Mouse (Mus musculus): ENCODE data around the gene Ccdc167. TPM values are rescaled to one million over a fixed set of nuclear protein-coding genes. Genes with fewer than 3 reads are reported as not detected.

Ccdc167 gene
- polyA plus RNA-seq, 1 experiment from 2014 or later = 13.8 TPM

- H3K36me3 ChIP-seq (replicated peaks; ENCODE audit: control insufficient read depth, insufficient read depth, low read depth, low read length) = no peaks in the 10 kb centered on the region
- DNase-seq (ENCODE audit: low spot score) (no peak), ATAC-seq (replicated peaks; ENCODE audit: insufficient number of reproducible peaks, low FRiP score, low TSS enrichment, low read depth) (no peak)
- H3K27ac ChIP-seq (replicated peaks; ENCODE audit: low read depth, low read length) = no peak overlapping the region
- no peak overlapping the region for H3K4me2 ChIP-seq (ENCODE audit: low read depth, low read length)
- H3K9me3 ChIP-seq (replicated peaks; ENCODE audit: control insufficient read depth, low read length) = no peaks in the 10 kb centered on the region
- no peak overlapping the region for H3K9ac ChIP-seq (replicated peaks; ENCODE audit: low read length)
- H3K4me3 ChIP-seq (ENCODE audit: low read depth, low read length) = no peak overlapping the region
- 46% methylated on average over 6 of the region's 6 CpGs for WGBS
- H3K4me1 ChIP-seq (ENCODE audit: control insufficient read depth, insufficient read depth, low read length) = peaks cover 4% of the 10 kb centered on the region; the same call in 1 of the 2 replicates
- no peaks in the 10 kb centered on the region for H3K27me3 ChIP-seq (ENCODE audit: control insufficient read depth, insufficient read depth, low read length)
These were observed 30.6 kb upstream of the Ccdc167 start for GRCm38 (mm10) chr17:29747466-29747865.

DNA sequence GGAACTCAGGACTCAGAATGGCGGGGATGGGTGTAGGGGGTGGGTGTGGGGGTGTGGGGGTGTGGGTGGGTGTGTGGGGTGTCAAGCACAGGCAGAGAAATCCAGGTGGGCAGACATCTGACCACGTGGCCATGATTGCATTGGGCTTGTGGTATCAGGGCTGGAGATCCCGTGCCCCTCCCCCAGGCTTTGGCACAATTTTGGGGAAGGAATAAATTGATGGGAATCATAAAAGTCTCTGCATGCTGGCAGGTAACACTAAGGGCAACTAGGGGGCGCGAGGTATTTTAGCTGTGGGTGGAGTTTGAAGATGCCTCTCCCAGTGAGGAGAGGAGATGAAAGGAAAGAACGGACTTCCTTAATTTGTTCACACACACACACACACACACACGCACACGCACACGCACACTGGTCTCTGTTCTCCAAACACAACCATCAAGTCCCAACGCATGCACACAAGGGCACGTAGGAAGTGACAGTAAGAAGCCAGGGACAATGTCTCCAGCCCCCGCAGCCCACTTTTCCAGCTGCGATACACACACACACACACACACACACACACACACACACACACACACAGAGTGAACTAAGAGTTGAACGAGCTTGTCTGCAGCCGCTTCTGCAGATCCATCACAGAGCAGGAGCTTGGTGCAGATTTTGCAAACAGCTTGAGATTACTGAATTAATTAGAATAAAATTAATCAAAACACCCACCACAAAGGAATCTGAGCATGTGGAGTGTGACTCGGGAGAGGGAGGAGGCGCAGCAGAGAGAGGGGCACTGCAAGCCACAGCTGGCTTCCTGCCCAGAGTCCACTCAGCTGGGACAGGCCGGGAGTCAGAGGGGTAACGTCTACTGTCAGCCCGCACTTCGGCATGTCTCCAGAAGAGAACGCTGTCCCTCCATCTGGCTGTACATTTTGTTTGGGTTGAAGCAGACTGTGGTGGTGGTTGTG, 21.3 kb upstream of the Ccdc167 start:
- Histone ChIP-seq H3K4me1 (ENCODE audit: control insufficient read depth, insufficient read depth, low read length) (no peaks in the 10 kb centered on the region; the same call in 1 of the 2 replicates), H3K4me2 (ENCODE audit: low read depth, low read length) (no peak overlapping the region), H3K4me3 (ENCODE audit: low read depth, low read length) (no peak overlapping the region), H3K27me3 (ENCODE audit: control insufficient read depth, insufficient read depth, low read length) (no peaks in the 10 kb centered on the region), H3K36me3 (replicated peaks; ENCODE audit: control insufficient read depth, insufficient read depth, low read depth, low read length) (no peaks in the 10 kb centered on the region), H3K27ac (replicated peaks; ENCODE audit: low read depth, low read length) (no peak overlapping the region), H3K9me3 (replicated peaks; ENCODE audit: control insufficient read depth, low read length) (no peaks in the 10 kb centered on the region), H3K9ac (replicated peaks; ENCODE audit: low read length) (no peak overlapping the region)
- DNase-seq (ENCODE audit: low spot score) (no peak), ATAC-seq (replicated peaks; ENCODE audit: insufficient number of reproducible peaks, low FRiP score, low TSS enrichment, low read depth) (no peak)
- 69% methylated on average over 22 of the region's 22 CpGs for WGBS

GRCm38 (mm10) chr17:29736448-29737014, 19.7 kb upstream of the Ccdc167 start:
- Histone ChIP-seq H3K4me1 (ENCODE audit: control insufficient read depth, insufficient read depth, low read length) (no peaks in the 10 kb centered on the region; the same call in 1 of the 2 replicates), H3K27ac (replicated peaks; ENCODE audit: low read depth, low read length) (0 out of 2 replicates have a peak overlapping the region, but pooled peaks have one; percentile 28), H3K4me2 (ENCODE audit: low read depth, low read length) (no peak overlapping the region), H3K9me3 (replicated peaks; ENCODE audit: control insufficient read depth, low read length) (no peaks in the 10 kb centered on the region), H3K9ac (replicated peaks; ENCODE audit: low read length) (no peak overlapping the region), H3K27me3 (ENCODE audit: control insufficient read depth, insufficient read depth, low read length) (no peaks in the 10 kb centered on the region), H3K36me3 (replicated peaks; ENCODE audit: control insufficient read depth, insufficient read depth, low read depth, low read length) (no peaks in the 10 kb centered on the region), H3K4me3 (ENCODE audit: low read depth, low read length) (no peak overlapping the region)
- ATAC-seq (replicated peaks; ENCODE audit: insufficient number of reproducible peaks, low FRiP score, low TSS enrichment, low read depth) (peak; percentile 41; the same call in 1 of the 2 replicates), DNase-seq (ENCODE audit: low spot score) (peak; percentile 24)
- WGBS = 41% methylated on average over 15 of the region's 15 CpGs

DNA sequence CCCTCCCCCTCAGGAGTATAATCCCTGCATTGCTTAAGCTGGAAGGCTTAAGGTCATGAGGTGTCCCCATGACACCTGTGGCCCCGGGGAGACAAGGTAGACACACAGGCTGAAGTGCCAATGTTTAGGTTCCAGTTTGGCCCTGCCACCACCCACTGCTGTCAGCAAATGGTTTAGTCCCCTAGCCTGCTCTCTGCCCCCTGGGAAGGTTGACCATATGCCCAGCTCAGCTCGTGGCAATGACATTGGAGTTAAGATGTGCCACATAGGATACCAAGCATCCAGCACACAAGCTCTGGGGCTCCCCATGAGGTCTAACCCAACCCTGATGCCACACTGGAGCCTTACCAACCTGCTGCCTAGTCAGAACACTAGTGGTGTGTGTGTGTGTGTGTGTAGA, 15.7 kb upstream of the Ccdc167 start:
- H3K27me3 ChIP-seq (ENCODE audit: control insufficient read depth, insufficient read depth, low read length) = no peaks in the 10 kb centered on the region
- 83% methylated on average over 2 of the region's 2 CpGs for WGBS
- H3K9me3 ChIP-seq (replicated peaks; ENCODE audit: control insufficient read depth, low read length) = no peaks in the 10 kb centered on the region
- peaks cover 3% of the 10 kb centered on the region for H3K4me1 ChIP-seq (ENCODE audit: control insufficient read depth, insufficient read depth, low read length)
- H3K36me3 ChIP-seq (replicated peaks; ENCODE audit: control insufficient read depth, insufficient read depth, low read depth, low read length) = no peaks in the 10 kb centered on the region
- H3K4me3 ChIP-seq (ENCODE audit: low read depth, low read length) = no peak overlapping the region
- no peak for DNase-seq (ENCODE audit: low spot score)
- H3K9ac ChIP-seq (replicated peaks; ENCODE audit: low read length) = no peak overlapping the region
- no peak for ATAC-seq (replicated peaks; ENCODE audit: insufficient number of reproducible peaks, low FRiP score, low TSS enrichment, low read depth)
- no peak overlapping the region for H3K27ac ChIP-seq (replicated peaks; ENCODE audit: low read depth, low read length)
- H3K4me2 ChIP-seq (ENCODE audit: low read depth, low read length) = no peak overlapping the region

DNA sequence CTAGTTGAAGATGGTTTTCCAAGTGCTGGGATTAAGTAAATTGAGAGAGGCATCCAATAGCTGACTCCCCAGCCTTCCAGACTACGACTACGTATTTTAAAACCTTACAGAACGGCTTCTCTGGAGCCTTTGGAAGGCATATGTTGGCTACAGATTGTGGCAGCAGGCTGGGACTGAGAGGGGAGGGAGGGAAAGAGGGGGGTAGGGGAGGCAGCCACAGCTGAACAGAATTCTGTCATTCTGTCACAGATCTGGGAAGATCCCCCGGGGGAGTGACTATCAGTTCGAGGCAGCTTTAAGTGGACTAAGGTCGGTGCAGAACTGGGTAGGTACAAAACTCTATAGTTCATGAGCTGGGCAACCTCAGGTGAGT, 15.1 kb upstream of the Ccdc167 start:
- no peak for DNase-seq (ENCODE audit: low spot score)
- no peak overlapping the region for H3K4me3 ChIP-seq (ENCODE audit: low read depth, low read length)
- no peak overlapping the region for H3K9ac ChIP-seq (replicated peaks; ENCODE audit: low read length)
- H3K9me3 ChIP-seq (replicated peaks; ENCODE audit: control insufficient read depth, low read length) = no peaks in the 10 kb centered on the region
- no peaks in the 10 kb centered on the region for H3K36me3 ChIP-seq (replicated peaks; ENCODE audit: control insufficient read depth, insufficient read depth, low read depth, low read length)
- H3K27me3 ChIP-seq (ENCODE audit: control insufficient read depth, insufficient read depth, low read length) = no peaks in the 10 kb centered on the region
- no peak for ATAC-seq (replicated peaks; ENCODE audit: insufficient number of reproducible peaks, low FRiP score, low TSS enrichment, low read depth)
- H3K27ac ChIP-seq (replicated peaks; ENCODE audit: low read depth, low read length) = no peak overlapping the region
- peaks cover 3% of the 10 kb centered on the region for H3K4me1 ChIP-seq (ENCODE audit: control insufficient read depth, insufficient read depth, low read length)
- H3K4me2 ChIP-seq (ENCODE audit: low read depth, low read length) = no peak overlapping the region
- WGBS = 66% methylated on average over 6 of the region's 6 CpGs

- DNase-seq (ENCODE audit: low spot score) = no peak
- no peak for ATAC-seq (replicated peaks; ENCODE audit: insufficient number of reproducible peaks, low FRiP score, low TSS enrichment, low read depth)
- no peaks in the 10 kb centered on the region for H3K27me3 ChIP-seq (ENCODE audit: control insufficient read depth, insufficient read depth, low read length)
- H3K27ac ChIP-seq (replicated peaks; ENCODE audit: low read depth, low read length) = no peak overlapping the region
- no peak overlapping the region for H3K4me2 ChIP-seq (ENCODE audit: low read depth, low read length)
- no peak overlapping the region for H3K9ac ChIP-seq (replicated peaks; ENCODE audit: low read length)
- H3K36me3 ChIP-seq (replicated peaks; ENCODE audit: control insufficient read depth, insufficient read depth, low read depth, low read length) = no peaks in the 10 kb centered on the region
- H3K4me1 ChIP-seq (ENCODE audit: control insufficient read depth, insufficient read depth, low read length) = peaks cover 3% of the 10 kb centered on the region
- WGBS = 45% methylated on average over 12 of the region's 12 CpGs
- H3K9me3 ChIP-seq (replicated peaks; ENCODE audit: control insufficient read depth, low read length) = no peaks in the 10 kb centered on the region
- no peak overlapping the region for H3K4me3 ChIP-seq (ENCODE audit: low read depth, low read length)
These were observed 14.6 kb upstream of the Ccdc167 start for GRCm38 (mm10) chr17:29731266-29731952.

GRCm38 (mm10) chr17:29730510-29731265, 13.8 kb upstream of the Ccdc167 start:
- WGBS = 44% methylated on average over 13 of the region's 13 CpGs
- no peak overlapping the region for H3K9ac ChIP-seq (replicated peaks; ENCODE audit: low read length)
- H3K4me1 ChIP-seq (ENCODE audit: control insufficient read depth, insufficient read depth, low read length) = peaks cover 3% of the 10 kb centered on the region; the same call in 1 of the 2 replicates
- DNase-seq (ENCODE audit: low spot score) = no peak
- H3K9me3 ChIP-seq (replicated peaks; ENCODE audit: control insufficient read depth, low read length) = no peaks in the 10 kb centered on the region
- H3K4me3 ChIP-seq (ENCODE audit: low read depth, low read length) = no peak overlapping the region
- ATAC-seq (replicated peaks; ENCODE audit: insufficient number of reproducible peaks, low FRiP score, low TSS enrichment, low read depth) = no peak; the same call in 1 of the 2 replicates
- H3K4me2 ChIP-seq (ENCODE audit: low read depth, low read length) = no peak overlapping the region
- no peak overlapping the region for H3K27ac ChIP-seq (replicated peaks; ENCODE audit: low read depth, low read length)
- no peaks in the 10 kb centered on the region for H3K27me3 ChIP-seq (ENCODE audit: control insufficient read depth, insufficient read depth, low read length)
- no peaks in the 10 kb centered on the region for H3K36me3 ChIP-seq (replicated peaks; ENCODE audit: control insufficient read depth, insufficient read depth, low read depth, low read length)

All from embryonic facial prominence, embryonic 11.5 days (tissue).